Mouse (Mus musculus) thymus, postnatal 4 days (tissue): ENCODE data around the gene Rgl1.
A peak's percentile ranks its signal among the peaks of the same experiment; 100 is the strongest.

Experiments used
- DNase-seq: peaks from one replicate; pipeline ENCODE4 v3.0.0; 2021

Rgl1 gene

DNA sequence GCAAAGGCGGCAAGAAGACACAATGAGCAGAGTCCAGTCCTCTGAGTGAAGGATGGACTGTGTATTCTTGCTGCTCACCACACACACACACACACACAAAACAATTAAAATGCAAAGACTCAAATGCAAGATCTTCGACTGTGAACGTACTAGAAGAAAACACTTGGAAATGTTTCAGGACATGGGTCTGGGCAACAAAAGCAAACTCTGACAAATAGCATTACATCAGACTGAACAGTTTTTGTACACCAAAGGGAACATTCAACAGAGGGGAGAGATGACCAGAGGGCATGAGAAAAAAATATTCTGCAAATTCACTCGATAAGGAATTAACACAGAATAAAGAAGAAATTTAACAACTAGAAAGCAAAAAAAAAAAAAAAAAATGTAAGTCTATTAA is 52.2 kb downstream of the Rgl1 start:
- DNase-seq: no peak

DNA sequence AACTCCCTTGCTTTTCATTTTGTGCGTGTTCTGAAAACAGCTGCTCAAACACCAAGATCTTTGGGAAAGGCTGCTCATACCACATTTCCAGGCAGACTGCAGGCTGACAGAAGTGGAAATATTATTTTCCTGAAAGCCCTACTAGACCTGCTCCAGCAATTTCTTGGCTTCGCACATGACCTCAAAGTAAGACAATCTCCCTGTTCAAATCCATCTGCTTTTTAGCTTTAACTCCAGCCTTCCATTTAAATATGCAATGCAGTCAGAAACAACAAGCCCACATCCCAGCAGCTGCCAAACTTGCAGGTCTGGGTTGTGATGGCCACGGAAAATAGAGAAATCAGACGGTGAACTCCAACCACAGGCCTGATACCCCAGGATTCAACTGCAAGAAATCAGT is 55.1 kb downstream of the Rgl1 start:
- DNase-seq: no peak

DNA sequence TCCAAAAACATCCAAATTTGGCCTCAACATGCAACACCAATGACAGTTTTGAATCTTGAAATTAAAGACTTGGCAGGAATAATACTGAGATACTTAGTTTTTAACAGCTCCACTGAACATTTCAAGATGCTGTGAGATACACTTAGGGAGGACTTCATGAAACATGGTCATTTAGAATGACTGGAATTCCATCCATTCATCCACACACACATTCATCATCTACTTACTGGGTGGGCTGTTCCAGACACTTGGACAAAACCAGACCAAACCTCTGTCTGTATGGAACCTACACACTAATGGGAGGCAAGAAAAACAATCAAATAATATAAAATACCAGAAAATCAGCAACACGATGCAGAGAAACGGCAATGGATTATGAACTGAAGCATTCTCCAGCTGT is 58.6 kb downstream of the Rgl1 start:
- no peak for DNase-seq

DNA sequence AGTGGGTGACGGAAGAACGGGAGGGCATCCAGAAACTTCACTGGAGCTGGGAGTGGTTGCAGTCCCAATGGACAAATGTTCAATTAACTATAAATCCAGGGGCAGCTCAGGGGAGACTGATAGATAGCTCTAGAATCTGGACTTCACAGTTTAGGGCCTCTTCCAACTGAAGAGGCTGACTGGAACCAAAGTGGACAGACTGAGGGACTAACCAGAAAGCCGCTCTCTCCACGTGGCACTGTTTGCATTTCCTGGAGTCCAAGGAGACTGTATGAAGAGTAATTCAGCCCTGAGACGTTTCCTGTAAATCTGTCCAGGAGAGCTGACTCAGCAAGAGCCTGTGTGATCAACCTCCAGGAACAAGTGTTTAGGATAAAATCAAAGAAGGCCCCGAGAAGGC is 62.2 kb downstream of the Rgl1 start:
- no peak for DNase-seq

DNA sequence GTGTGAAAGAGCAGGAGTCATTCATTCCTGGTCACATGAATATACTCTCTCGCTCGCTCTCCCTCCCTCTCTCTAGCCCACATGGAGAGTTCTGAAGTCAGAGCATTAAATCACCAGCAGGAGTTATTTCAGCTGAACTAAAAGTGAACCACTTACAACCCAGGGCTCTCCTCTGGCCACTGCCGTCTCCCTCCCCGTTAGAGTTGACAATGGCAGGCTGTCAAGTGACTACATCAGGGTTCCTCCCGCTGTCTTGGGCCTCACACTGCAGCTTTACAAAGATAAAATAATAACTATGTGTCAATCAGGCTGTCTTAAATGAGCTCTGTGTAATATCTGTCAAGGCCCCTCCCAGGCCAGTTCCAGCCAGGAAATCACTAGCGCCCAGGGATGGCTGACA is 63.2 kb downstream of the Rgl1 start:
- DNase-seq: no peak

DNA sequence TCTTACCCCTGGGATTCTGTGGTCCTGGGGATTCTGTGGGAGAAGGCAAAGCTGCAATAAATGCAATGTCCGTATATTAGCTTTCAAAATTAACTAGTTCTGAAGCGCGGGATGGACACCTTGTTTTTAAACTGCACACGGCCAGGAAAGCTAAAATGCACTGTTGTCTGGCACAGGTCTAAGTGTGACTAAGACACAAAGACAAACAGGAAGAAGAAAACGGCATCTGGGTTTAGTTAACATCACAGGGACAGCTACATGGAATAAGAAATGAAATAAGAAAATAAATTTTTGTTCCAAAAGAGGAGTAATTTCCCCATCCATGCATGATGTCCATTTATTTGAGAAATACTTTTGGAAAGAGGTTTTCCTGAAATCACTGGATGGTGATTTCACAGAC is 65.1 kb downstream of the Rgl1 start:
- DNase-seq: no peak

DNA sequence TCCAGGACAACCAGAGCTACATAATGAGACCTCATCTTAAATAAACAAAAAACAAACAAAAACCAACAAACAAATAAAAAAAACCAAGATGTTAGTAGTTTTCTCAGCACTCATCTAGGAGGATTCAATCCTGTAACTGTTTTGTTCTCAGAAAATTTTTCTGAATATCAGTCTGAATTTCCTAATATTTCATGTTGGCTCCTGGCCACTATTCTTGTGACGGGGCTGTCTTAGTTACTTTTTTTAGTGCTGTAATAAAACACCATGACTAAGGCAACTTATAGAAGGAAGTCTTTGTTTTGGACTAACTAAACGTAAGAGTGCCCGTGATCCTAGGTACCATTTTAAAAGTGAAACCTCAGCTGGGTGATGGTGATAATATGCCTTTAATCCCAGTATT is 68.8 kb downstream of the Rgl1 start:
- DNase-seq: no peak

DNA sequence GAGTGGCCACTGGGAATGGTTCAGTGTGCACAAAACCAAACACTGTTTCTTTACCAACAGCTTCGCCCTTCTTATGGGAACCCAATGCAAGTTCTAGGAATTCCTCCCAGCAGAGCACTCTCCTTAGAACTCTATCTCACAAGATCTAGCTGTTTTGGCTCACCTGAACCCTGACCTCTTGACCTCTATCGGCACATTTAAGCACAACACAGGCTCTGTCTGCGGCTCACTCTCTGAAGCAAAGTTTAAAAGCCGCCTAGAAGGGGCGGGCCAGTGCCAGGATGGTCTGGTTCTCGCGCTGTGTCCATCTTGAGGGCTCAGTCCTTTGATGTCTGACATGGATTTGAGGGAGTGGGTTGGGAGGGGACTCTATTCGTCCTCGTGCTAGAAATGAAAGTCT is 70.7 kb downstream of the Rgl1 start:
- no peak for DNase-seq

DNA sequence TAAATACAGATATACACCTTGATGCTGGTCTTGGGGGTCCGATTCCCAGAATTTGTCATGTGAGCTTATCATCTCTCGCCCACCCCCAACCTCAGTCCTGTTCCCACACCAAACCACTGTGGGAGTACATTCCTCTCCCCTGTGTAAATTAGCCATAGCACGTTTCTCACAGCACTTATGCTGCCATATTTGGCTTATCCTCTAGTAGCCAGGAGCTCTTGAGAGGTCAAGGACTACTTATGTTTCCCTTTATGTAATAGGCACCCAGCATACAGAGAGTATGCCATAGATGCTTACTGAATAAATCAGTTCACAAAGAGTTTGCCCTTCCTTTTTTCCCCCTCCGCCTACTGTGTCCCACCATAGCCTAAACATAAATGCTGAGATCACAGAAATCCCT is 76.2 kb downstream of the Rgl1 start:
- DNase-seq: no peak

DNA sequence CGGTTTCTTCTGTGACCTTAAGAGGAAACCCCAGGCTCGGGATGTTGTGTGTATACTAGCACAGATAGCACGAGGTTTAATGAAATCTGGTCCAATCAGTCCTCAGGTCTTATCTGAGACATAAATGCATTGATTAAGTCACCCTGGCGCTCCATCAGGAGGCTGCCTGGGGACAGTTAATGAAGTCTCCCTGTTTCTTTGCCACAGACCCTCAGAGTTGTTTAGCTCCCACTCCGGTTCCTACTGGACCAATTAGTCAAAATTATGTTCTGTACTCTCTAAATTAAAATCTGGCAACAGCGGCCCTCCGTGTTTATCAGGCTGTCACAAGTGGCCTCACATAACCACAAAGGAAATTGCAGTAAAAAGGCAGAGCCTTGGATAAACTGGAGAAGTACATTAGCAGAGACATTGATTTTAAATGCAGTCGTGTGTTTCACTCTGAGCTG is 78.4 kb downstream of the Rgl1 start:
- no peak for DNase-seq

DNA sequence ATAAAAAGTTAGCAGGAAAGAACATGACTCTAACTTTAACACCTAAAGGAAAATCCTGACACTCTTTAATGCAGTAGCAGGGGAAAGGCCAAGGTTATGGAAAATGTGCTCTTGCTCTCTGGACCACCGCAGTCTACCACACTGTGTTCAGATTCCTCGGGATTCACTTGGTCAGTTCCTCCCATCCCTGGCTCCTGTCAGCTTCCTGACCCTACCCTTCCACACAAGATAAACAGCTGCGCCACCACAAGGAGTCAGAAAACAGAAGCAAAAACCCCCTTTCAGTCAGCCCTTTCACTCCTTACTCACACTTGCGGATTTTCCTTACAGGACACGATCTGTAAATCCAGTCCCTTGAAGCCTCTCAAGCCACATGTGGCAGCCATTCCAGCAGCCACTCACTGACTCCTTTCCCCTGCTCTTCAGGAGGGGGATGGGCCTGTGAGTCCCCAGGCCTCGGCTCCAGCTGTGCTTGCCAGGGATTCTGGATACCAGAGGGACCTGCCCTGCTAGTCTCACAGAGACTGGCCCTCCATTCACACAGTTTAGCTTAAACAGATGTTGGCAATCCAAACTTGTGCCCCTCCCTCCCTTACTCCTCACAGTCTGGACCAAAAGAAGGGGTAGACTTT is 78.9 kb downstream of the Rgl1 start:
- no peak for DNase-seq

DNA sequence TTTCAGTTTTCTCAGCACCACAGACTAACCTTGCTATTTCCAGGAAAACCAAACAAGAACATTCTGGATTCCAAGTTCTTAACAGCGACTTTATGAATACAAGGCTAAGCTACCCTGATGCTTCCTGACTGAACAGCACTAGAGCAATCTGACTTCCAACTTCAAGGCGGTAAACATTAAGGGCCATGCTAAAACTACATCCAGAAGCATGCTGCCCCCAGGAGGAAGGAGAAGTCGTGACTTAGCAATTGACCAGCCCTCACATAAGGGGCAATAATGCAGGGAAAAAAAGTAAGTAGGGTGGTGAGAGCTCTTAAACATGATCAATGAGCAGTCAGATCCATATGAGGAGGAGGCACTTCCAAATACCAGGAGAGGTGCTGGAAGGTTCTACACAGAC is 80.6 kb downstream of the Rgl1 start:
- DNase-seq: no peak

DNA sequence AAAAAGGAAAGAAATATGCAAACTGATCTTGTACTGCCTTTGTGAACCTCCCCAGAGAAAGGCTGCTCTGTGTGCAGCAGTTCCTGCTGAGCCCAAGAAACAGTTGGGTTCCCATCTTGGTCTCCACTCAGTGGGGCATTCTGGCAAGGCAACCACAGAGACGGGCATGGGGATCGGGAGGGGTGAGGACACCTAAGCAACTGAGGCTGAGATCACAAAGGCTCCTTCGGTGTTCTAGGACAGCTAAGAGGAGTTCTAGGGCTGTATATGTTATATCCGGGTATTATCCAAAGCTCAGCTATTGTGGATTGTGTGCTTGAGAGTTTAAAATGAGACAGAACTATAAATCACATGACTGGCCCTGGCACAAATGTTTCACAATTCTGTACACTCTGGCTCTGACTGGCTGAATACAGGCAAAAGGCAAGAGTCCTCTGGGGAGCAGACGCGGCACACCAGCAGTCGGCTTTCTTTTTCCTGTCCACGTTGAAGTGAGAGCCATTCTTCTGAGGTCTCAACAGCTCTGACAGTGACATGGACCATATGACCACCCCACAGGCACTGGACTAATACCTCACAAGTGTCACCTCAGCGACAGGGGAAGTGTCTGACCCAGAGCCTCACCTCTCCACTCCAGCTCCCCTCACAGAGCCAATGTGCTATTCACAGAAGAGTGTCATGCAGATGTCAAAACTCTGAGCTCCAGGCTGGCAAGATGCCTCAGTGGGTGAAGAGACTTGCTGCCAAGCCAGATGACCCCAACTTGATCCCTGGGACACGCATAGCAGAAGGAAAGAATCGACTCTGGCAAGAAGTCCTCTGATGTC is 83.6 kb downstream of the Rgl1 start:
- DNase-seq: no peak

DNA sequence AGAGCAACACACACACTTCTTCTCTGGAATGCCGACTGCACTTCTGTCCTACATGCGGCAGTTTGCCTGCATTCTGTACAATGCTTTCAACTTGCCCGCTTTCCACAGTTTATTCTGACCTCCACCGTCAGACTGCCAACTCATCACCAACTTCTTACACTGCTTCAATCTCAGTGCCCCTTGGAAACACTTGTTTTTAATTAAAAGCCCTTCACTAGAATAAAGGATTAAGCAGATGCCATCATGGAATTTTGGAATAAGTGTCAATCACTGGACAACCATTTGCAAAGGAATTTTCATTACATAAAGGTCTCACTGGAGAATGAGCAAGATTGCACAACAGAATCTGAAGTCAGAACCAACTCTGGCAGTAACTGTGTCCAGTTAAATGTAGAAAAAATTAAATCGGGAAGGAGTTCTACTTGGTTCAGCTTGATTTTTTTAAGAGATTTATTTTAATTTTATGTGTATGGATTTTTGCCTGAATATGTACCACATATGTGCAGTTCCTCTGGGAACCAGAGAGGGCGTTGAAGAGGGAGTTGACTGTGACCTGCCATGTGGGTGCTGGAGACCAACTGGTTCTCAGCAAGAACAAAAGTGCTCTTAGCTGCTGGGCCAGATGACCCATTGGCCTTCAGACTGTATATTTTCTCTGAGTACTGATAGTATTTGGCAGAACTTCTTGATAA is 84.3 kb downstream of the Rgl1 start:
- DNase-seq: peak; percentile 15

DNA sequence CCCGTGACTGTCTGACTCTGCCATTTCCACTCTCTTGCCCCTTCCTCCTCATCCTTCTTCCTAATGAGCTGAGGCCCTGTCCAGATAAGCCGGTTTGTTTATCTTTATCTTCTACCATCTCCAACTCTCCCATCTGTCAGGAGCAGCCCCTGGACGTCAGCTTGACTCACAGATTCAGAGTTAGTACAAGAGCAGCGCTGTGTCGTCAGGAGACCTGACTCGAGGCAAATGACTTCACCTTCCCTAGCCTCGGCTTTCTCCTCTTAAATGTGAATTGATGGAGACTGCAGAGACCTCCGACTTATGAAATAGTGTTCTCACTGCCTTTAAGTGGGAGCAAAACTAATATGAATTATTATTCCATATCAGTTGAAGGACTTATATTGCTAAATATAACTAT is 85.0 kb downstream of the Rgl1 start:
- DNase-seq: no peak

DNA sequence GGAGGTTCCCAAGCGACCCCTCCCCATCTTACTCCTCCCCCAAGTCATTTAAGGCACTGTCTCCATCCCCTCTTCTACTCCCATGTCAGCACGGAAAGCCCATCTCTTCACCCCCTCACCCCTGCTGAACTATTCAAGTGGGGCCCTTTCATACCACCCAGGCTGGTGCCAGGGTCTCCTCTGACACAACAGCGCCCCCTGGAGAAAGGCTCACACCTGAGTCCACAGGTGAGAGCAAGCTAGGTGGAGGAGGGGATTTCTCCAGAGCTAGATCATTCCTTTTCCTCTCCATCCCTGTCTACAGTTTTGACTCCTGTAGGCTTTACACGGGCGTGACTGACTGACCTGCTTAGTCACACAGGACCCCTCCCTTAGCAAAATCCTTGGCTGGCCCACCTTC is 87.7 kb downstream of the Rgl1 start:
- peak; percentile 90 for DNase-seq

DNA sequence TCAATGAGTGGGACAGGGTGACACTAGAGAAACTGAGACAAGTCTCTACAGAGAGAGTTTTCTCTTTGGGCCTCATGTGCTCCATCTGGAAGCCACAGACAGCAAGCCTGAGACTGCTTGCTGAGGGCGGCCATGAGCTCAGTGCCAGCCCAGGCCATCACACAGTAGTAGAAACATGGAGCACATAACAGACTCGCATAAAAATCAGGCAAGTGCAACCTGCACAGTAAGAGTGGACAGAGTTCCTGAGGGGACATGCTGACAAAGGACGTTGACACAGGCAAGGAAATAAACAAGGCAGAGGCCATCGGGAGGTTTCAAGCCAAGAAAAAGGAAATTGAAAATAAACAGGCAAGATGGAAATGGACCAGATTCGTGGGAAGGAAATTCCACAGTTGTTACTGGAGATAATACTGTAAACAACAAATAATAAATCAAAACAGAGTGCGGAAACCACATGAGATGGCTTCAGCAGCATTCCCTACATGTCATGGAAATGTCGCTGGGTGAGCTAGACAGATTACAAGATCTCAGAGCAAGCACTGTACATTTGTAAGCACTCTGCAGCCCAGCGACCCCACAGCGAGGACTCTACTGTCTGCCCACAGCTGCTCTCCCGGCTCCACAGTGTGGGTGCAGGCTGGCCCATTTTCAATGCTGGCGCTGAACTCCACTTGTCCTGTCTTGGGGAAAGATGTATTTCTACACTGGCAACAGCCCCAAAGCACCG is 88.5 kb downstream of the Rgl1 start:
- no peak for DNase-seq

DNA sequence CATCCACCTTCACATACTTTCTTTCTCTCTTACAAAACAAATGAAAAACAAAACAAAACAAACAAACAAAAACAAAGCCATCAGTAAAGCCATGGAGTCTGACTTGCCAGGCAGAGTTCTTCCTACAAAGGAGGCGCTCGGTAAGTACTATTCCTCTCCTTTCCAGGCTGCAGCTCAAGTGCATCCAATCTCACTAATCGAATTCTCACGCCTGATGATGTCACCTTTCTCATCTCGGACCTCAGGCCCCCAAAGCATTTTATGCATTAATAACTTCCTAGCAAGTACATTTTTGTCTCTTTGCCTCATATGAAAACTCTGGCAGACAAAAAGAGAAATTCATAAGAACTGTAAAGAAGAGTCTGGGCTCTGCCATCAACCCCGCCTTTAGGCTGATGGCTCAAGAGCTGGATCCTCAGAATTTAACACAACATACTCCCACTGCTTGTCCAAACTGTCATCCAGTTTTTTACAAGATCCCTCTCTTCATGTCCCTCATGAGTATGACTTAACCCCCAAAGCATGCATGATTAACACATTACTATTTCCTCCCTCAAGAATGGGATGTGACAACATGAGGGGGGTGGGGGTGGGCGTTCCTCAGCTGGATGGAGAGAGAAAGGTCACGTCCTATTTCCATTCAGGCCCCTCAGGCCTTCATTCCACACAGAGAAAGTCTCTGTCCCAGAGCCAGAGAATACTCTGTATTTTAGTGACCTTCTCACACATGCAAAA is 96.5 kb downstream of the Rgl1 start:
- DNase-seq: no peak

DNA sequence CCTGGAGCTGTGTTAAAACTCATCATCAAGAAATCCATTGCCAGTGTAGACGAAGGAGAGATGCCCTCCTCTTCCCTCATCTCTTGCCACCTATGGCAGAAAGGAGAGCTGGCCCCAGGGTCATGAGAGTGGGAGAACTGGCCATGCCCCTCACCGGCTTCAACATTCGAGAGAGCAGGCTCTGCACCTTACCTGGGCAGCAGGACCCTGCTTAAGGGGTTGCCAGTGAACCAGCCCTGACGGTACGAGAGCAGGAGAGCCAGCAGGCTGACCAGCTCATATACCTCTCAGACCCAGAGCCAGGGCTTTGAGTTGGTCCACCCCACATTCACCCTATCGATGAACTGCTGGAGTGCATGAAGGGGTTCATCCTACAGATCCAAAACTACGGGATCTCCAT is 105.7 kb downstream of the Rgl1 start:
- DNase-seq: no peak

DNA sequence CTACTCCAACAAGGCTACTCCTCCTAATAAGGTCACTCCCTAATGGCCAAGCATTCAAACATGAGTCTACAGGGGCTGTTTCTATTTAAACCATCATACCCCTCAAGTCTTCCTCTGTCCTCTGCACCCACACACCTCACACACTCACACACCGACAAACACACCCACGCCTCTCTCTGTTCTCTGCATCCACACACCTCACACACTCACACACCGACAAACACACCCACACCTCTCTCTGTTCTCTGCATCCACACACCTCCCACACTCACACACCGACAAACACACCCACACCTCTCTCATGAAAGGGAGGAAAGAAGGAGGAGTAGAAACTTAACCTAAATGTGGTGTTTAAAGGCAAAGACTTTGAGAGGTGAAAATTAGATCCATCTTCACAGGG is 106.2 kb downstream of the Rgl1 start:
- DNase-seq: no peak

DNA sequence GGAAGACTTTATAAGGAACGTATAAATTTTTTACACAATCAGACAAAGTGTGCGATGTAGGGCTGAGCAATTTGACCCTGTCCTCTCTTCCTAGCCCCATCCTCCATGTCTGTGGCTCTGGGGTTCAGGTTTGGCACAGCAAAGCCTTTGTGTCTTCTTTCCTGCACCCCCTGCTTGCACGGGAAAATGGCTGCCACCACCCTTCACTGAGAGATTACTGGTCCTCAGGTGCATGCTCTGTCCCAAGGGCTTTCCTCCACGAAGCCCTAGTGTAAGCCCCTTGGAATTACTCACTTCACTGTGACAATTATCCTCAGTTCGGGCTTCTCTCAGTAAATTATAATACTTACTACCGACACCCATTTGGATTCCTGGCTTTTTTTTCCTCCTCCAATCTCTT is 109.5 kb downstream of the Rgl1 start:
- DNase-seq: no peak

DNA sequence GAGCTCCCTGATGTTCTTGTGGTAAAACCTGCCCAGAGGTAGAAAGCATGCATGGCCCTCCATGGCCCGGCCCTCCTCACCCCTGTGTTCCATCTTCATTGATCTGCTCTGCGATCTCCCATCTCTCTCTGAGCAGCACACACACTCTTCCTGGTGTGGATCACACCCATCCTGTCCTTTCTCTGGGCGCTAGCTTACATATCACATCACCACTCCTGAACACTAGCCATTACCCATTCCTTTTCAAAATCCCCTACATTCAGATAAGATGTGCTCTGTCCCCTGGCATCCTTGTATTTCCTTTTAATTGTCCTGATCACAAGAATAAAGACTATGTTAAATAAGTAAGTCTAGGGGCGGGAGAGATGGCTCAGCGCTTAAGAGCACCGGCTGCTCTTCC is 111.3 kb downstream of the Rgl1 start:
- no peak for DNase-seq

DNA sequence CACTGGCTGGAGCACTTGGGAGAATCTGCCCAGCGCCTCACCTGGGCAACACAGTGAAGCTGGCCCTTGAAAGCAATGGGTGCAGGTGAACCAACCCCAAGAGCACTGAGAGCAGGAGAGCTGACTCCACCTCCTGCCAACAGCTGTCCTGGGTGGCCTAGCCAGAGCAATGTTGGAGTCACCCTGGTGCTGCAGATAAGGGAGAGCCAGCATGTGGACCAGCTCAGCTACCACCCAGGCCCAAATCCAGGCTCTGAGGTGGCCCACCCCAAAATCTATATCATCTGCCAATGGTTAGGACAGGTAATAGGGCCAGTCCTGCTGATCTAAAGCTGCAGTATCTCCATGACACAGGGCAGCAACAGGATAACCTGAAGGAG is 114.7 kb downstream of the Rgl1 start:
- DNase-seq: no peak
